Mouse (Mus musculus): ENCODE measurements around the gene Cyp2d11.
A peak's percentile ranks its signal among the peaks of the same experiment; 100 is the strongest.
"Not testable (repeated sequence)": the region's sequence is repeated elsewhere in the genome, so short reads cannot be mapped to it uniquely, and the experiment has no call there.

Cyp2d11 gene

GRCm38 (mm10) chr15:82380714-82381062, 13.1 kb downstream of the Cyp2d11 start:
- ATAC-seq (ENCODE audit: insufficient number of reproducible peaks, low FRiP score, low TSS enrichment): no peak

- peak; percentile 81 for ATAC-seq (ENCODE audit: insufficient number of reproducible peaks, low FRiP score, low TSS enrichment)
Observed at GRCm38 (mm10) chr15:82379871-82380713, 13.7 kb downstream of the Cyp2d11 start, which contains the start of gene Cyp2d22. Cyp2d22 (minus strand) TSS chr15:82380260.

GRCm38 (mm10) chr15:82379511-82379870, 14.3 kb downstream of the Cyp2d11 start:
- ATAC-seq (ENCODE audit: insufficient number of reproducible peaks, low FRiP score, low TSS enrichment): no peak

GRCm38 (mm10) chr15:82378261-82379180, 15.3 kb downstream of the Cyp2d11 start:
- no peak for ATAC-seq (ENCODE audit: insufficient number of reproducible peaks, low FRiP score, low TSS enrichment)

GRCm38 (mm10) chr15:82377701-82378100, 16.1 kb downstream of the Cyp2d11 start:
- no peak for ATAC-seq (ENCODE audit: insufficient number of reproducible peaks, low FRiP score, low TSS enrichment)

GRCm38 (mm10) chr15:82376393-82377138, 17.3 kb downstream of the Cyp2d11 start:
- no peak for ATAC-seq (ENCODE audit: insufficient number of reproducible peaks, low FRiP score, low TSS enrichment)

- ATAC-seq (ENCODE audit: insufficient number of reproducible peaks, low FRiP score, low TSS enrichment): no peak
Observed at GRCm38 (mm10) chr15:82375855-82376254, 18.0 kb downstream of the Cyp2d11 start.

- ATAC-seq (ENCODE audit: insufficient number of reproducible peaks, low FRiP score, low TSS enrichment): no peak
Observed at GRCm38 (mm10) chr15:82374437-82374836, 19.4 kb downstream of the Cyp2d11 start.

- ATAC-seq (ENCODE audit: insufficient number of reproducible peaks, low FRiP score, low TSS enrichment): no peak
Observed at GRCm38 (mm10) chr15:82372991-82373390, 20.8 kb downstream of the Cyp2d11 start.

GRCm38 (mm10) chr15:82372446-82372845, 21.4 kb downstream of the Cyp2d11 start:
- no peak for ATAC-seq (ENCODE audit: insufficient number of reproducible peaks, low FRiP score, low TSS enrichment)

GRCm38 (mm10) chr15:82368851-82369250, 25.0 kb downstream of the Cyp2d11 start:
- no peak for ATAC-seq (ENCODE audit: insufficient number of reproducible peaks, low FRiP score, low TSS enrichment)

- no peak for ATAC-seq (ENCODE audit: insufficient number of reproducible peaks, low FRiP score, low TSS enrichment)
Observed at GRCm38 (mm10) chr15:82368146-82368545, 25.7 kb downstream of the Cyp2d11 start.

- ATAC-seq (ENCODE audit: insufficient number of reproducible peaks, low FRiP score, low TSS enrichment): not testable (repeated sequence)
Observed at GRCm38 (mm10) chr15:82364561-82364960, 29.3 kb downstream of the Cyp2d11 start.

- not testable (repeated sequence) for ATAC-seq (ENCODE audit: insufficient number of reproducible peaks, low FRiP score, low TSS enrichment)
Observed at GRCm38 (mm10) chr15:82363801-82364200, 30.0 kb downstream of the Cyp2d11 start.

- ATAC-seq (ENCODE audit: insufficient number of reproducible peaks, low FRiP score, low TSS enrichment): no peak
Observed at GRCm38 (mm10) chr15:82362234-82362633, 31.6 kb downstream of the Cyp2d11 start.

- ATAC-seq (ENCODE audit: insufficient number of reproducible peaks, low FRiP score, low TSS enrichment): no peak
Observed at GRCm38 (mm10) chr15:82361459-82362018, 32.3 kb downstream of the Cyp2d11 start.

- ATAC-seq (ENCODE audit: insufficient number of reproducible peaks, low FRiP score, low TSS enrichment): no peak
Observed at GRCm38 (mm10) chr15:82358431-82359260, 35.2 kb downstream of the Cyp2d11 start.

GRCm38 (mm10) chr15:82354126-82354945, 39.5 kb downstream of the Cyp2d11 start, which contains the start of gene Ndufa6:
Ndufa6 (minus strand) TSS chr15:82354322.
- peak; percentile 98 for ATAC-seq (ENCODE audit: insufficient number of reproducible peaks, low FRiP score, low TSS enrichment)

Measured in cerebellum, adult (tissue).